Mouse (Mus musculus) urinary bladder, postnatal 10 days (tissue): Measurements from ENCODE around the gene Zfp804b.
"Not testable (repeated sequence)": the region's sequence is repeated elsewhere in the genome, so short reads cannot be mapped to it uniquely, and the experiment has no call there.

Experiments
- DNase-seq: peaks from one replicate; pipeline ENCODE4 v3.0.0; 2022; ENCODE audit warnings: low spot score

Gene Zfp804b

GRCm38 (mm10) chr5:7344145-7345010, at the start of gene Zfp804b:
Zfp804b (minus strand) TSS chr5:7344756.
- peak; percentile 10 for DNase-seq

- not testable (repeated sequence) for DNase-seq
These were observed 20.1 kb upstream of the Zfp804b start for GRCm38 (mm10) chr5:7364616-7365015.

GRCm38 (mm10) chr5:7345011-7345389, 444 bp upstream of the Zfp804b start:
- no peak for DNase-seq

GRCm38 (mm10) chr5:7325594-7325993, 19.0 kb downstream of the Zfp804b start:
- no peak for DNase-seq

GRCm38 (mm10) chr5:7303819-7304218, 40.7 kb downstream of the Zfp804b start, which contains the start of gene Tex47:
Tex47 (plus strand) TSS chr5:7304119.
- no peak for DNase-seq

- no peak for DNase-seq
These were observed 41.6 kb downstream of the Zfp804b start for GRCm38 (mm10) chr5:7302969-7303368.

- DNase-seq: no peak
These were observed 60.2 kb downstream of the Zfp804b start for GRCm38 (mm10) chr5:7284336-7284735.

GRCm38 (mm10) chr5:7276659-7277455, 67.7 kb downstream of the Zfp804b start:
- no peak for DNase-seq

GRCm38 (mm10) chr5:7177589-7177988, 167.0 kb downstream of the Zfp804b start:
- no peak for DNase-seq

- DNase-seq: no peak
These were observed 204.9 kb downstream of the Zfp804b start for GRCm38 (mm10) chr5:7139658-7140057.

- no peak for DNase-seq
These were observed 242.2 kb downstream of the Zfp804b start for GRCm38 (mm10) chr5:7102387-7102786.

- no peak for DNase-seq
These were observed 270.5 kb downstream of the Zfp804b start for GRCm38 (mm10) chr5:7073936-7074631.

- no peak for DNase-seq
These were observed 337.1 kb downstream of the Zfp804b start for GRCm38 (mm10) chr5:7007468-7007867.

- no peak for DNase-seq
These were observed 360.6 kb downstream of the Zfp804b start for GRCm38 (mm10) chr5:6983993-6984392.

- no peak for DNase-seq
These were observed 409.7 kb downstream of the Zfp804b start for GRCm38 (mm10) chr5:6934837-6935236.

- DNase-seq: no peak
These were observed 433.3 kb downstream of the Zfp804b start for GRCm38 (mm10) chr5:6911290-6911689.

- DNase-seq: no peak
These were observed 463.2 kb downstream of the Zfp804b start for GRCm38 (mm10) chr5:6881396-6881795.

GRCm38 (mm10) chr5:6871566-6871965, 473.0 kb downstream of the Zfp804b start:
- DNase-seq: no peak

GRCm38 (mm10) chr5:6870970-6871369, 473.6 kb downstream of the Zfp804b start:
- DNase-seq: no peak

GRCm38 (mm10) chr5:6795396-6795795, 549.2 kb downstream of the Zfp804b start:
- no peak for DNase-seq

GRCm38 (mm10) chr5:6769357-6769892, 575.1 kb downstream of the Zfp804b start:
- no peak for DNase-seq
